Mouse (Mus musculus) brain, embryonic 14.5 days (tissue): ENCODE data around the gene Cd320.

Experiments used
- CTCF ChIP-seq: fragments of 200-500 bp; IDR thresholded peaks from 2 replicates; pipeline ENCODE4 v1.5.1; 2012; ENCODE audit warnings: inconsistent platforms, mild to moderate bottlenecking, moderate library complexity, borderline replicate concordance; ENCODE audit not compliant: insufficient read depth, insufficient read length; ENCODE audit errors: extremely low read depth
- POLR2A ChIP-seq: fragments of 200-500 bp; IDR thresholded peaks from 2 replicates; pipeline ENCODE4 v1.6.1; 2012; ENCODE audit warnings: mild to moderate bottlenecking, inconsistent platforms, borderline replicate concordance; ENCODE audit not compliant: poor library complexity, insufficient read depth, insufficient read length, severe bottlenecking; ENCODE audit errors: extremely low read depth

DNA sequence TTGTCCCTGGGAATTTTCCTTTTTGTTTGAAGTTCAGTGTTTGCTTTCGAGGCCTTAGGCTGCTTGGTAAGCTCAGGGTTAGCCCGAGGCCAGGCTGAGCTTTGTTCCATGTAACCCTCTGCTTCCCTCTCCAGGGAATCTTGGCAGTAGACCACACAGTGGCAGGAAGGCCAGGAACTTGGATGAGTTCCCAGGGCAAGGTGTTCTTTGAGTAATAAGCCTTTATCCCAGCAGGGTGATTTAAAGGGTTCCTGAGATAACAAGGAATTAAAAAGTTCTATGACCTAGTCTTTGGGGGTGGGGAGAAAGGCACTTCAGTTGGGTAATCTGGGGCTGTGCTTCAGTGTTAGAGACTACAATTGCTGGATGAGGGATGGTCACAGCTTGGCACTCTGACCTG lies 14.0 kb upstream of the Cd320 start:
- no peak for TF ChIP-seq CTCF
- TF ChIP-seq POLR2A: no peak
